Mouse (Mus musculus) brain, embryonic 14.5 days (tissue): ENCODE data around the gene Gm4553.
A peak's percentile ranks its signal among the peaks of the same experiment; 100 is the strongest.

Experiments used
- CTCF ChIP-seq: fragments of 200-500 bp; IDR thresholded peaks from 2 replicates; pipeline ENCODE4 v1.5.1; 2012; ENCODE audit warnings: inconsistent platforms, mild to moderate bottlenecking, moderate library complexity, borderline replicate concordance; ENCODE audit not compliant: insufficient read depth, insufficient read length; ENCODE audit errors: extremely low read depth
- POLR2A ChIP-seq: fragments of 200-500 bp; IDR thresholded peaks from 2 replicates; pipeline ENCODE4 v1.6.1; 2012; ENCODE audit warnings: mild to moderate bottlenecking, inconsistent platforms, borderline replicate concordance; ENCODE audit not compliant: poor library complexity, insufficient read depth, insufficient read length, severe bottlenecking; ENCODE audit errors: extremely low read depth

- TF ChIP-seq POLR2A, result no peak
- TF ChIP-seq CTCF, result peak; percentile 18; the same call in 1 of the 2 replicates
Observed at GRCm38 (mm10) chr7:142128843-142129242, 36.7 kb downstream of the Gm4553 start.
